Mouse (Mus musculus) urinary bladder, adult 2 months (tissue): ENCODE results near the gene Bola2. TPM values are rescaled to one million over a fixed set of nuclear protein-coding genes. Genes with fewer than 3 reads are reported as not detected.
"Not testable (repeated sequence)": the region's sequence is repeated elsewhere in the genome, so short reads cannot be mapped to it uniquely, and the experiment has no call there.

Source experiments
- DNase-seq: peaks from one replicate; pipeline ENCODE4 v3.0.0; 2022; ENCODE audit warnings: low spot score
- polyA plus RNA-seq: library from polyadenylated mRNA; depleted of rRNA; stranded (reverse); fragments of >200 nt; gene quantifications from 2 replicates; pipeline ENCODE4 v1.2.3, GENCODE M21; 2012

Gene Bola2
- polyA plus RNA-seq, 1 experiment = 37.6 TPM

DNA sequence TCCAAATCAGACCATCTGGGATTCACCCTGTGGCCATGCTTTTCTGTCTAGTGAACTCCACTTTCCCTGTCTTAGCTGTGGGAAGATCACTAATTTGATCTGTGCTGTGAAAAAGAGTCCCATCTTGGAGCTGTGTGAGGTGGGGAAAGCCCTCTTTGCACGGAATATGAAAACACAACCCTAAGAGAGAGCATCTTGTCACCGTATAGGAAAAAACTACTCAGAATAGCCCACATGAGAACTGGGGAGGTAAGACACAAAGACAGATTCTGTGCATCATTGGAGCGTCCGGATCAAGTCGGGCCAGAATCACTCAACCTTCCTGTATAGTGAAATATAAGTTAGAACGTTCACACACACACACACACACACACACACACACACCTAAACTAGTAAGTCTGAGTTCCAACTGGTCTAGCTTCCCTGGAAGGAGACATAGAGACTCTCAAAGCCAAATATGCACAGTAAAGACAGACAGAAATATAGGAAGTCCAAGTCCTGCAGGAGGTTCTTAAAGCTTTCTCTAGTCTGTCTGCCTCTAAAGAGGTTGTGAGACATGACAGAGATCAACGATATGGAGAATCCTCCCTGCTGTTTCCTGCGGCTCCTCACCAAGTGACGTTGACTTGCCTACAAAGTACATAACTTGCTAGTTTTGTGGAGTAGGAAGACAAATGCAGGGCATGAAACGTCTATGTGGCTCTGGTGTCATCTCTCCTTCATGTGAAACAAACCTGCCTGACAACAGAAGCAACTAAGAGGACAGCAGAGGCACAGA, 13.2 kb downstream of the Bola2 start:
- DNase-seq = no peak

DNA sequence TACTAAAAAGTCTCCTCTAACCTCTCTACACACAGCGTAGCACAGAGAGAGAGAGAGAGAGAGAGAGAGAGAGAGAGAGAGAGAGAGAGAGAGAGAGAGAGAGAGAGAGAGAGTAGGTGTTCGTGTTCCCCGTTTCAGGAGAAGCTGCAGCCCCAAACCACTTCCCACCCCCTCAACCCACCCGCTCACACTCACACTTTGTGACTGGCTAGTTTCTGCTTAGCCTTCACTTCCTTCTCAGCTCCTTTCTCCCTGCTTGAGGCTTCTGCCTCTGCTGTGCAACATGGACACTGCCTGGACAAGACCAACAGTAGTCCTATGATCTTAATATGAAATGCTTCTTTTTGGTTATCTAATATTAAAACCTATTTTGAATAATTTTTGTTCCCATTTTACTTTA, 15.1 kb downstream of the Bola2 start:
- no peak for DNase-seq

DNA sequence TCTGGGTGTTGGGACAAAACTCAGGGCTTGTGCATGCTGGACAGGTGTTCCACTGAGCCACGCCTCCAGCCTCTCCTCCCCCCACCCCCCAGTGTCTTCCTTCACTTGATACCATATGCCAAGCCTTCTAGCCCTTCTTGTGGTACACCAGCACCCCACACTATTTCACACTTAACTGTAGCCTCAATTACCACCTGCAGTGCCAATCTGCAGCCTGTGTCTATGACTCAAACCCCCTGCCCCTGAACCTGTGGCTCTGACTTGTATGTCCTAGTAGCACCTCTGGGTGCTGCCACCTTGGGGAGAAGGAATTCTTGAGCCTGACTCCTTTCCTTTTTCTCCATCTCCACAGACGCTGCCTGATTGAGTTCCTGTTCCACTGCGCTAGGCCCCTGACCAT, 16.7 kb downstream of the Bola2 start:
- DNase-seq = no peak

DNA sequence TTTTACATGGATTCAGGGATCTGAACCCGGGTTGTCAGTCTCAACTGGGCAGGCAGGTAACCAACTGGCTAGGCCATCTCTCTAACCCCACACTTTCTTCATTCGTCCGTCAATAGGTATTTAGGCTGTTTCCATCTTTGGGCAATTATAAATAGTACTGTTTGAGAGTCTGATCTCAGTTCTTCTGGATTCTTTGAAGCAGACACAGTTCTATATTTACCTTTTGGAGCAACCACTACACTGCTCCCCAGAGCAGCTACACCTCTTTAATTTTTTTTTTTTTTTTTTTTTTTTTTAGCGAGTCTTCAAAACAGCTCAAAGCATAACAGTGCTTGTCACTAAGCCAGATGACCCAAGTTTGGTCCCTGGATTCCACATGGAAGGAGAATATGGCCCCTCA, 20.5 kb downstream of the Bola2 start:
- no peak for DNase-seq

DNA sequence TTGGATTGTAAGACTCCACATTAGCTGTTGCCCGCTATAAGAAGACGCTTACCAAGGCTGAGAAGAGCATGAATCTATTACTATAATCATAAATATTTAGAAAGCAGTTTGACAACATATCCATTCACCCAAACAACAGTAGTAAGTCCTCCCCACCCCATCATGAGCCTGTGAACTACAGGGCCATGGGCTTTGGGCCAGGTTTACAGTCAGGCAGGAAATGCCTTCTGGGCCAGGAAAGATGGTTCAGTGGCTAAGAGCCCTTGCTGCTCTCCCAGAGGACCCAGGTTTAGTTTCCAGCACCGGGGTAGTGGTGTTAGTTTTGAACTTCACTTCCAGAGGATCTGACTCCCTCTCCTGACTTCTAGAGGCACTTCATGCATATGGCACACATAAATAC, 22.4 kb downstream of the Bola2 start:
- no peak for DNase-seq

DNA sequence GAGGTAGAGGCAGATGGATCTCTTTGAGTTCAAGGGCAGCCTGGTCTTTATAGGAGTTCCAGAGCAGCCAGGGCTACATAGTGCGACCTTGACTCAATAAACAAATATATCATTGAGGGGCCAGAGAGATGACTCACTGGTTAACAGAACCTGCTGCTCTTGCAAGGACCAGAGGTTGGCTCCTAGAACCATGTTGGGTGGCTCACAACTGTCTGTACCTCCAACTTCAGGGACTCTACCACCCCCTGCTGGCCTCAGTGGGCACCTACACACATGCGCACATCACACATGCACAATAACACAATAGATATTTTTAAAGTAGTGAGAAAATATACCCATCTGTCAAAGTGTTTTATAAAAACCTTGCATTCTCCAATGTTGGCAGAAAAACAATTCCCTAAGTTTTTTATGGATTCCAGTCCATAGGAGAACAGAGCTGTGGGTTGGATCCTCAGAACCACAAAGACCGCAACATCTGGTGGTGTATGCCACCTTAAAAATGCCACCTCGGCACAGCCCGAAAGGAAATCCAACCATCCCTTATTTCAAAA, 23.7 kb downstream of the Bola2 start:
- DNase-seq = no peak

DNA sequence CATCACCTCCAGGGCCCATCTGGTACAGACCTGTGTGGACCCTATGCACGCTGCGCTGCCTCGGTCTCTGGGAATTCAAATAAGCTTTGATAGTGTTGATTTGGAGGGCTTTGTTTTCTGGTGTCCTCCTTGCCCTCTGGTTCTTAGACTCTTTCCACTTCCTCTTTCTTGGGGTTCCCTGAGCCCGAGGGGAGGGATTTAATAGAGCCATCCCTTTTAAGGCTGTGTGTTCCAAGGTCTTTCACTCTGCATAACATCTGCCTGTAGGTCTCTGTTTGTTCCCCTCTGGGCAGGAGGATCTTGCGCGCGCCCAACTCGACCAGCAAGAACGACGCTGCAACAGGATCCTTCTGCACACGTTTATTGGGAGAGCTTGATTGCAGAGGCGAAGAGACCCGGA, 26.4 kb downstream of the Bola2 start:
- no peak for DNase-seq

DNA sequence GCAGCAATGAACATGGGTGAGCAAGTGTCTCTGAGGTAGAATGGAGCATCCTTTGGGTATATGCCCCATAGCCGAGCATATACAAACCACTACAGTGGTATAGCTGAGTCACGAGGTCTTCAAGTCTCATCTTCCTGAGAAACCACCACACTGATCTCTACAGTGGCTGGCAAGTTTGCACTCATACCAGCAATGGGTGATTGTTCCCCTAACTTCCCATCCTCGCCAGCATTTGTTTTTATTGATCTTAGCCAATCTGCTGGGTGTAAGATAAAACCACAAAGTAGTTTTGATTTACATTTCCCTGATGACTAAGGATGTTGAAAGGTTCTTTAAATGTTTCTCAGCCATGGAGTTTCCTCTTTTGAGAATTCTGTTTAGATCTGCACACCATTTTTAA, 29.9 kb downstream of the Bola2 start:
- DNase-seq = no peak

DNA sequence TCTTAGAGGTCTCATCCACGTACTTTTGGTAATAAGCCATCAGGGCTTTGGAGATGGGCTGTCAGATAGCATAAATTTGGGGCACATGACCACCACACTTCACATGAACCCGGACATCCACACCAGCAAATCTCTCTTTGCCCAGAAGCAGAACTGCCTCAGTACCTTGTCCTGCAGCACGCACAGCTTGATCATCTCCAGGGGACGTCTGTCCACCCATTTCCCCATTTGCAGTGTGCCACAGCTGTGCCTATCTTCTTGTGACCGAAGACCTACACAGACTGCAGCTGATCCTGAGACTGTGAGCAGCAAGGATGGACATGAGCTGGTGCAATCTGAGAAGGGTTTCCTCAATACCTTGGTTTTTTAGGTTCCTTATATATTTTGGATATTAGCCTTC, 30.5 kb downstream of the Bola2 start:
- DNase-seq = no peak

DNA sequence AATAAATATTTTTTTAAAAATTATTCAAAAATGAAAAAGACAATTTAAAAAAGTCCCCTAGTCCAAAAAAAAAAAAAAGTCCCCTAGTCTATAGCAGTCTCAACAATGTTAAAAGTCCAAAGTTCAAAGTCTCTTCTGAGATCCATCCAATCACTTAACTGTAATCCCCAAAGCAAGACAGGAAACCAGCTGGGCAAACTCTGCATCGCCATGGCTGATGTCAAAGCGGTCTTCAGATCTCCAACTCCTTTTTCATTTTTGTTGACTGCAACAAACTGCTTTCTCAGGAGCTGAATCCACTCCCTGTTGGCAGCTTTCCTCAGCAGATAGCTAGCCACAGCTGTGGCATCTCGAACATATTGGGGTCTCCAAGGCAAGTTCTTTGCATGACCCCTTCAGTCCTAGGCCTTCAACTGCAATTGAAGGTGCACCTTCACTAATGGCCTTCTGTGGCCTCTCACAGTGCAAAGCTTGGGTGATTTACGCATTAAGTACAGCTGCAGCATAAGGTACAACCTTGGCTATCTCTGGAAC, 35.1 kb downstream of the Bola2 start:
- not testable (repeated sequence) for DNase-seq

DNA sequence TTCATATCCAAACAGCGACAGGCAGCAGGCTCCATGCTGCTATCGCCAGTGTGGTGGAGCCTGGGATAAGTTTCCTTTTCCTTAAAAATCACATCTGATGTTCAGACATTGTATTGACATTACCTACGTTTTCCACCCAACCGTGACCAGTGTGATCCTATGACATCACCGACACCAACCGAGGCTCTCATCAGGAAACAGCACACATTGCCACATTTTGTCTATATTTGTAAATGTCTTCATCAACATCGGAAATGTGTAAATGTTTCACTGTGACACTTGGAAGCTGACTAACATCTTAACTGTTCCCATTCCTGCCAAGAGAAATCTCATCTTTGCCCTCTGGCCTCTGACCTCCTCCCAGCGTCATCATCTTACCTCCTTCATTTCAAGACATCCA, 40.9 kb downstream of the Bola2 start:
- DNase-seq = no peak

DNA sequence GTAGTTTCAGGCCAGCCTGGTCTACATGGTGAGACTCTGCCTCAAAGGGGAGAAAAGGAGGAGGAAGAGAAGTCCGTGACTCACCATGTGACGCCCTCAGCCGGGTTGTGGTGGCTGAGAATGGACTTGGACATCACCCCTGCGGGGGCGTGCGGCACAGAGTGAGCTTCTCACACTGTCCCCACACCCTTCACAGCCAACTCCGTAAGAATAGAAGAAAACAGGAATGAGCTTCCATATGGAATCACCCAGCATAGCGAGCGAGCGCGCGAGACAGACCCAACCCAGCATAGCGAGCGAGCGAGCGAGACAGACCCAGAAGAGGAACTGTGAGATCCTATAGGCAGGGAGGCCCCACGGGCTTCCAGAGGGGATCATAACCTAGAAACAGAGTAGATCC, 44.4 kb downstream of the Bola2 start:
- no peak for DNase-seq

DNA sequence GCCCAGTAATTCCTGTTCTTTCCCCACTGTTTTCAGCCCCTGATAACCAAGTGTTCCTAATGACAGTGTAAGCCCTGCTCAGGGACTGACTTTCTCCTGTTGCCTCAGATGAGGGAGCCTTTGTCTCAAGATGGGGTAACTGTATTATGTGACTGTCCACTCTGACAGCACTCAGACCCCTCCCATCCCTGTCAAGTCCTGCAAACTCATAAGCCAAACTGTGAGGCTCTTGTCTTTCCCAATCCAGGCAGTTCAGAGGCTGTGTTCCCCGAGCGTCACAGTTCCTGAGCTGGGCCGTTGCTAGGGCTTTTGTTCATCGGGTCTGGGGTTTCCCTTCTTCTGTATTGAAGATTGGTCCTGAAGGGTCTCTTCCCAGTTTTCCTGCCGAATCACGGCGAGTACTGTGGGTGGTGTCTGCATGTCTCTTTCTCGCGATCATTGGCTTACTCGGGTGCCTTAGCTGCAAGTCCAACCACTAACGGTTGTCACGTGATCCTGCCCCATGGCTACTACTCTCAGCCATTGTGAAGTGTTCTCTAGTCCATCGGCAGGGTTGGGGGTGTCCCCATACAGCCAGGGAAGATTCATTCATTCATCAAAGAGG, 45.0 kb downstream of the Bola2 start:
- DNase-seq = no peak

DNA sequence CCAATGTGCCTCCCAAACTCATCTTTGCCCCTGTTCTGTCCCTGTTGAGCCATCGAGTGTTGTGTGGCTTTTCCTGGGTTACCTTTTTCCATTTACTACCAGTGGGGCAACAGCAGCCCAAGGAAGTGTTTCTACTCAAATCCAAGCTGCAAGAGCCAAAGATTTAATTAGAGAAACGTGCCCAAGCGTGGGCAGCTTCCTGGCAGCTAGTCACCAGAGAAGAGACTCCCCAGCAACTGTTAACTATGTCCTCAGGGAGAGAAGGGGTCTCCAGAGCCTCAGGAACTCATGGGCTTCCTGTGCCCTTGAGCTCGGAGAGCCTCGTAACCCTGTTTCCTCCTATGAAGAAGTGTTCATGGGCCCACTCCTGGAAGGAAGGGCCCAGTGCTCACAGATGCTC, 45.8 kb downstream of the Bola2 start:
- DNase-seq = no peak

DNA sequence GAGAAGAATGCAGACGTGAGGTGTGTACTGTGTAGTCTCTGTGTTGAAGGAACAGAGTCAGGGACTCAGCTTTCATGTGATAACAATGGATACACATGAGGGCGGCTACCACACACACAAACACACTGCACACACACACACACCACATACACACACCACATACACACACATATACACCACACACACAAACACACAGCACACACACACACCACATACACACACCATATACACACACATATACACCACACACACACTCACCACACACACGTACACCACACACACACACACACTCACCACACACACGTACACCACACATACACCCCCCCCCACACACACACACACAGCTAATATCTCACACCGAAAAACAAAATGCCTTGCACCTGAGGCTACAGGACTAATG, 46.3 kb downstream of the Bola2 start:
- DNase-seq = no peak

DNA sequence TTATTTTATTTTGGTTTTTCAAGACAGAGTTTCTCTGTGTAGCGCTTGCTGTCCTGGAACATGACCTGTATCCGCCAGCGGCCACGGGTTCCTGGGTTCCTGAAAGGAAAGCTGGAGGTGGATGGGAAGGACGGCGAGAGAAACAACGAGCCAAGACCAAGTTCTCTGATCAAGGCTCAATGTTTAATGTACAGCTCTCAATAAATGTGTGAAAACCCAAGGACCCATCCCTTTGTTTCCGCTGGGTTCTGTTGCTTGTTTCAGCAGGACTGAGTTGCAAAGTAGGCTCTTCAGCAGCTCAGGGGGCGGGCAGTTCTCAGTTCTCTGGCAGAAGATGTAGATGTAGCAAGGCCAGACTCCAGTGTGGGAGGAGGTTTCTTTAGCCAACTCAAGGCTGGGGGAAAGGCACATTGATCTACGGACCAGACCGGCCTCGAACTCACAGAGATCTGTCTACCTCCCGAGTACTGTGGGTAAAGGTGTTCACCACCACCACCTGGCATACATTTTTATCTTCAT, 46.8 kb downstream of the Bola2 start:
- no peak for DNase-seq

DNA sequence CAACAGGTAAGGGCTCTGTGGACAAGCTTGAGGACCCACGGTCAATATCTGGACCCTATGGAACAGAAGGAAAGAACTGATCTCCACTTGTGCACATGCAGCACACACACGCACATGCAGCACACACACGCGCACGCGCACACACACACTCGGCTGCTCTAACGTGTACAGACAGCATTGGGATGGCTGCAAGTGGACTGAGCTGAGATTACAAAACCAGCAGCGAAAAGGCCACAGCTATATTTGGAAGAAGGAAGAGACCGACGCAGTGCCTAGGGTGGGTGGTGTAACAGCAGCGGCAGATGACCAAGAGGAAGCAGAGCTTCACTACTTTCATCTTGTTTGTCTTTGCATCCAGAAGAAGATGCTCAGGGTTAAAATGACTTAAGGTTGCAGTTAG, 50.9 kb downstream of the Bola2 start:
- no peak for DNase-seq

DNA sequence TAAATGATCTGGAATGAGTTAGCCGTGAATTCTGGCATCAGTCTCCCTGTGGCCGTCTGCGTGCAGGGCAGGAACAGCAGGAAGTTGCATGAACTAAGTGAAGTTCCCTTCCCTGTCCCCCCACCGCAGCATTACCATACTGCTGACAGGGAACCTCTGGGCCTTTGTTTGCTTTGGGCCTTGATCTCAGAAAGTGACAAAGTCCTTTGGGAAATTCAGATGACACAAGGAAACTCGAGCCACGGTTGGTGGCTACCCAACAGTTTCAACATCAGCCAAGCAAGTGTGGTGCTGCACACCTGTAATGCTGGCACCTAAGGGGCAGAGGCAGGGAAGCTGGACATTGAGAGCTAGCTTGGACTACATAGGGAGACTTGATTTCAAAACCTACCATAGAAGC, 51.6 kb downstream of the Bola2 start:
- no peak for DNase-seq

DNA sequence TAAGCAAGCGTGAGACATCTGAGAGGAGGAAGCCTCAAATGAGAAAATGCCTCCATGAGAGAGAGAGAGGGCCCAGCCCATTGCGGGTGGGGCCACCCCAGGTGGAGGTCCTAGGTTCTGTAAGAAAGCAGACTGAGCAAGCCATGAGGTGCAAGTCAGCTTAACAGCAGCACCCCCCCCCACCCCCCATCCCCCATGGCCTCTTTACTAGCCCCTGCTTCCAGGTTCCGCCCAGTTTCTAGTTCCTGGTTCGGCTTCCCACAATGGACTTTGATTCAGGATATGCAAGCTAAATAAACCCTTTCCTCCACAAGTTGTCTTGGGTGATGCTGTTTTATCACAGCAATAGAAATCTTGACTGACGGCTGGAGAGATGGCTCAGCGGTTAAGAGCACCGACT, 53.6 kb downstream of the Bola2 start:
- no peak for DNase-seq
